Mouse (Mus musculus): ENCODE results near the gene Grik5.

Gene Grik5

GRCm38 (mm10) chr7:25071979-25072715, at the start of gene Grik5, which contains the start of gene Zfp574:
TSS of gene Grik5 (minus strand) at chr7:25072346.
TSS of gene Zfp574 (plus strand) at chr7:25072567.
- DNase-seq, result peak; percentile 32

GRCm38 (mm10) chr7:25121240-25121786, 49.2 kb upstream of the Grik5 start:
- DNase-seq, result no peak

GRCm38 (mm10) chr7:25120061-25120834, 48.1 kb upstream of the Grik5 start:
- no peak for DNase-seq

- no peak for DNase-seq
Observed at GRCm38 (mm10) chr7:25112956-25113603, 40.9 kb upstream of the Grik5 start.

- DNase-seq, result no peak
Observed at GRCm38 (mm10) chr7:25112178-25112955, 40.2 kb upstream of the Grik5 start.

GRCm38 (mm10) chr7:25110336-25110735, 38.2 kb upstream of the Grik5 start:
- no peak for DNase-seq

GRCm38 (mm10) chr7:25109355-25109754, 37.2 kb upstream of the Grik5 start:
- DNase-seq, result no peak

GRCm38 (mm10) chr7:25106790-25107502, 34.8 kb upstream of the Grik5 start:
- DNase-seq, result no peak

GRCm38 (mm10) chr7:25105411-25106160, 33.4 kb upstream of the Grik5 start:
- peak; percentile 67 for DNase-seq

GRCm38 (mm10) chr7:25099581-25099980, 27.4 kb upstream of the Grik5 start:
- DNase-seq, result no peak

GRCm38 (mm10) chr7:25098169-25098568, 26.0 kb upstream of the Grik5 start:
- DNase-seq, result no peak

- DNase-seq, result no peak
Observed at GRCm38 (mm10) chr7:25089875-25090274, 17.7 kb upstream of the Grik5 start.

- no peak for DNase-seq
Observed at GRCm38 (mm10) chr7:25088968-25089367, 16.8 kb upstream of the Grik5 start.

GRCm38 (mm10) chr7:25088531-25088930, 16.4 kb upstream of the Grik5 start:
- DNase-seq, result no peak

GRCm38 (mm10) chr7:25087972-25088371, 15.8 kb upstream of the Grik5 start:
- DNase-seq, result no peak

GRCm38 (mm10) chr7:25087256-25087912, 15.2 kb upstream of the Grik5 start:
- DNase-seq, result no peak

GRCm38 (mm10) chr7:25086656-25087055, 14.5 kb upstream of the Grik5 start:
- DNase-seq, result no peak

GRCm38 (mm10) chr7:25084621-25085020, 12.5 kb upstream of the Grik5 start:
- DNase-seq, result no peak

- DNase-seq, result no peak
Observed at GRCm38 (mm10) chr7:25082510-25082909, 10.4 kb upstream of the Grik5 start.

- no peak for DNase-seq
Observed at GRCm38 (mm10) chr7:25080431-25080830, 8.3 kb upstream of the Grik5 start.
